Mouse (Mus musculus) cortical plate, adult 2 months (tissue): ENCODE measurements around the gene Grk4.

Source experiments
- CTCF ChIP-seq: fragments of 200-500 bp; IDR thresholded peaks from 2 replicates; pipeline ENCODE4 v1.5.1; 2011; ENCODE audit warnings: mild to moderate bottlenecking, control low read depth, low read length; ENCODE audit not compliant: insufficient read depth; ENCODE audit errors: extremely low read depth
- POLR2A ChIP-seq: fragments of 200-500 bp; IDR thresholded peaks from 2 replicates; pipeline ENCODE4 v1.6.1; 2011; ENCODE audit warnings: mild to moderate bottlenecking, low read length, control low read depth; ENCODE audit not compliant: insufficient read depth; ENCODE audit errors: extremely low read depth

DNA sequence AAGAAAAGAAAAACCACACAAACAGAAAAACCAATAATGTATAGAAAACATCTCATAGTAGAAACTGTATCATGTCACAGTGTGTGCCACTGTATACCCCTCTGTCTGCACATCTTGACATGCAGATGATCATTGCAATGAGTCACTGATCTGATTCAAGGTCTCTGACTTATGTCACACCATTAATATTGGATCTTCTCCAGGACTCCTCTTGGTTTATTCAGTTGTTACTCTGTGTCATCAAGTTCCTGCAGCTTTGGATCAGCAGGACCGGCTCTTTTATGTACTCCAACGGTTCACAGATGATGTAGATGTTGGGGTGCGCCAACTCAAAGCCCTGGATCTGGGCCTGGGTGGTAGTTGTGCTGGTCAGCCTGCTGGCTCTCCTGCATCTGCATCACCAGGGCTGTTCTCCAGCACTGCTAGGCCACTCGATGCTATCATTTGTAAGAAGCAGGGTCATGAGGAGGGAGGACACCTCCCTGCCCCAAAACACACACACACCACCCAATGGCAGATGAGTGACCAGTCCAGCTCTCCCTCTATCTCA is 112.6 kb downstream of the Grk4 start:
- no peak for TF ChIP-seq POLR2A
- no peak for TF ChIP-seq CTCF
